Mouse (Mus musculus): ENCODE data around the gene Gm5286. TPM values are rescaled to one million over a fixed set of nuclear protein-coding genes. Genes with fewer than 3 reads are reported as not detected.
"Not testable (repeated sequence)": the region's sequence is repeated elsewhere in the genome, so short reads cannot be mapped to it uniquely, and the experiment has no call there.

Gm5286 gene
- not detected in 2 replicates for polyA plus RNA-seq (2012; ENCODE audit: insufficient read depth, insufficient read length, missing spikeins)

DNA sequence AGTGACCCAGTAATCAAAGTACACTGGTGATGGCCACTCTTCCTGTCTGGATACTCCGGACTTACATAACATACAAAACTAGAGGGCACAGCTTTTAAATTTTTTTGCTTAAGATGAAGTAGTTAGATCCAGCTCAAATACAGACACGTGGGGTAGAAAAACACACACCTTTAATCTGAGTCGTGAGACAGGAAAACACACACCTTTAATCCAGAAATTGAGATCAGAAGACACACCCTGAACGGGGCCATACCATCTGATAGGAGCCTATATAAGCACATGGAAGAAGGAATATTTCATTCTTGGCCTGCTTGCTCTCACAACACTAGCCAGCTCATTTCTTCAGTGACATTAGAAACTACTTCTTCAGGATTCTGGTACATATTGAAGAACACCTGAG lies at the start of gene Gm5286:
TSS of gene Gm5286 (plus strand) at position 301 of the 400 bp plus-strand sequence.
- H3K4me1 ChIP-seq (ENCODE audit: control insufficient read depth, insufficient read depth, insufficient read length, low read length); H3K27ac ChIP-seq (replicated peaks; ENCODE audit: low read depth, low read length): not testable (repeated sequence)

DNA sequence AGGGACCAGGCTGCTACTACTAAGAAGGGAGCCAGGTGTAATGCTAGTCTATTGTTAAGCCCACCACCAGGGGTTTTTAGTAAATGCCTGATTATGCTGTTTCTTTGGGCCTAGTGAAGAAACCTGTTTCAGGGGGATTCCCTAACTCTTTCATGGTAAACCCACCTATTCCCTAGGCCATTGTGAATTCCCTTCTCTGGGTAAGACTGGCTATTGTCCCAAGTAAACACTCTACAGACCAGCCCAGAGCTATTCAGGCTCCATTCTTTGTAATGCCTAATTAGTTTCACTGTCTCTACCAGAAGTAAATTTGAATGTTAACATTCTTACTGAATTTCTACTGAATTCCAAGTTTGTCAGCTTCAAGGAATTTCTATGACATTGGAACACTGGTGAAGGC lies 29.2 kb upstream of the Gm5286 start:
- H3K4me3 ChIP-seq (ENCODE audit: insufficient read depth, low read depth, low read length); H3K4me1 ChIP-seq (ENCODE audit: control insufficient read depth, insufficient read depth, insufficient read length, low read length); H3K27ac ChIP-seq (replicated peaks; ENCODE audit: low read depth, low read length): not testable (repeated sequence)

More for the DNA sequence above, at the start of gene Gm5286:
- H3K4me3 ChIP-seq (ENCODE audit: insufficient read depth, low read depth, low read length), result not testable (repeated sequence)

- not testable (repeated sequence) for H3K4me1 ChIP-seq (ENCODE audit: control insufficient read depth, insufficient read depth, insufficient read length, low read length); H3K4me3 ChIP-seq (ENCODE audit: insufficient read depth, low read depth, low read length); H3K27ac ChIP-seq (replicated peaks; ENCODE audit: low read depth, low read length)
Measured at GRCm38 (mm10) chr3:94178093-94178492, 18.4 kb upstream of the Gm5286 start, which contains the start of gene Gm10696. TSS of gene Gm10696 (minus strand) at chr3:94178193.

Other genes starting within 250 kb of the Gm5286 start
- gene Tdpoz5, start 235.4 kb upstream of the Gm5286 start, polyA plus RNA-seq (2012; ENCODE audit: insufficient read depth, insufficient read length, missing spikeins), result not detected in 2 replicates
- not detected in 2 replicates for gene Gm9125, start 141.8 kb upstream of the Gm5286 start, polyA plus RNA-seq (2012; ENCODE audit: insufficient read depth, insufficient read length, missing spikeins)
- not detected in 2 replicates for gene Gm10697, start 124.1 kb upstream of the Gm5286 start, polyA plus RNA-seq (2012; ENCODE audit: insufficient read depth, insufficient read length, missing spikeins)
- gene Gm10696, start 18.5 kb upstream of the Gm5286 start, polyA plus RNA-seq (2012; ENCODE audit: insufficient read depth, insufficient read length, missing spikeins), result not detected in 2 replicates
- not detected in 2 replicates for gene Gm4778, start 67.3 kb downstream of the Gm5286 start, polyA plus RNA-seq (2012; ENCODE audit: insufficient read depth, insufficient read length, missing spikeins)
- gene Them4, start 113.4 kb downstream of the Gm5286 start, polyA plus RNA-seq (2012; ENCODE audit: insufficient read depth, insufficient read length, missing spikeins), result 20.7 and 24.0 TPM in 2 replicates
- gene Them5, start 145.4 kb downstream of the Gm5286 start, polyA plus RNA-seq (2012; ENCODE audit: insufficient read depth, insufficient read length, missing spikeins), result not detected in 2 replicates
- gene C2cd4d, start 165.7 kb downstream of the Gm5286 start, polyA plus RNA-seq (2012; ENCODE audit: insufficient read depth, insufficient read length, missing spikeins), result 0.88 TPM in 1 of 2 replicates, not detected in the other
- gene Rorc, start 176.1 kb downstream of the Gm5286 start, polyA plus RNA-seq (2012; ENCODE audit: insufficient read depth, insufficient read length, missing spikeins), result 40.2 and 47.9 TPM in 2 replicates
- gene Lingo4, start 201.8 kb downstream of the Gm5286 start, polyA plus RNA-seq (2012; ENCODE audit: insufficient read depth, insufficient read length, missing spikeins), result 0.28 and 0.71 TPM in 2 replicates
- 24.3 and 29.6 TPM in 2 replicates for gene Tdrkh, start 216.6 kb downstream of the Gm5286 start, polyA plus RNA-seq (2012; ENCODE audit: insufficient read depth, insufficient read length, missing spikeins)
- gene Mrpl9, start 246.6 kb downstream of the Gm5286 start, polyA plus RNA-seq (2012; ENCODE audit: insufficient read depth, insufficient read length, missing spikeins), result 86.4 and 105 TPM in 2 replicates
- not detected in 2 replicates for gene Oaz3, start 247.2 kb downstream of the Gm5286 start, polyA plus RNA-seq (2012; ENCODE audit: insufficient read depth, insufficient read length, missing spikeins)